Mouse (Mus musculus) G1E (cell line): ENCODE data around the gene Plin5. TPM values are rescaled to one million over a fixed set of nuclear protein-coding genes. Genes with fewer than 3 reads are reported as not detected.
"Not testable (repeated sequence)": the region's sequence is repeated elsewhere in the genome, so short reads cannot be mapped to it uniquely, and the experiment has no call there.

Source experiments
- ATAC-seq: 2 replicates; pipeline ENCODE4 v1.8.0; 2016; ENCODE audit warnings: mild to moderate bottlenecking; ENCODE audit not compliant: insufficient number of reproducible peaks, poor library complexity, low FRiP score, severe bottlenecking; ENCODE audit errors: extremely low read depth
- DNase-seq: peaks from one replicate; pipeline ENCODE4 v3.0.0; 2012; ENCODE audit warnings: low spot score
- H3K27me3 ChIP-seq: 2 replicates; pipeline ENCODE4 v1.6.1; 2012; ENCODE audit warnings: mild to moderate bottlenecking, low read length, inconsistent platforms; ENCODE audit not compliant: insufficient read depth
- H3K36me3 ChIP-seq: replicated peaks from 2 replicates; pipeline ENCODE3; 2012; ENCODE audit warnings: mild to moderate bottlenecking, inconsistent platforms
- H3K4me1 ChIP-seq: 2 replicates; pipeline ENCODE4 v1.6.1; 2012; ENCODE audit warnings: low read depth, low read length, inconsistent platforms, mixed read lengths; ENCODE audit not compliant: insufficient read depth
- H3K4me3 ChIP-seq: 2 replicates; pipeline ENCODE4 v1.5.1; 2012; ENCODE audit warnings: low read depth, mild to moderate bottlenecking, inconsistent platforms, low read length, moderate library complexity, mixed read lengths
- H3K9me3 ChIP-seq: replicated peaks from 2 replicates; pipeline ENCODE4 v1.6.1; 2012; ENCODE audit warnings: inconsistent platforms
- CTCF ChIP-seq: IDR thresholded peaks from 2 replicates; pipeline ENCODE4 v1.5.1; 2012; ENCODE audit warnings: low read depth, low read length, inconsistent platforms, mixed read lengths
- GATA1 ChIP-seq: IDR thresholded peaks from 2 replicates; pipeline ENCODE4 v1.6.1; 2012; ENCODE audit warnings: borderline replicate concordance, low read length, inconsistent platforms, mixed read lengths
- GATA2 ChIP-seq: IDR thresholded peaks from 2 replicates; pipeline ENCODE4 v1.6.1; 2012; ENCODE audit warnings: low read depth, low read length, inconsistent platforms, borderline replicate concordance
- POLR2AphosphoS5 ChIP-seq: IDR thresholded peaks from 2 replicates; pipeline ENCODE4 v1.6.1; 2012; ENCODE audit warnings: low read depth, low read length, inconsistent platforms; ENCODE audit not compliant: insufficient replicate concordance
- TAL1 ChIP-seq: conservative IDR thresholded peaks from 2 replicates; pipeline ENCODE4 v1.6.1; 2012; ENCODE audit warnings: low read depth, low read length, inconsistent platforms, mixed read lengths
- polyA plus RNA-seq: library from polyadenylated mRNA; stranded (reverse); fragments of >175 nt; gene quantifications from 2 replicates; pipeline ENCODE4 v1.2.3, GENCODE M21; 2012
- total RNA-seq, 2 experiments: library from RNA; stranded (forward) in 1 of 2; stranded (reverse) in 1 of 2; fragments of 200-1000 nt in 1 of 2; fragments of >200 nt in 1 of 2; fragmentation: Nextera tagmentation in 1 of 2; gene quantifications; 2 replicates each; pipeline ENCODE4 v1.2.3; 2014 to 2017

The Plin5 gene
- total and polyA plus RNA-seq, 3 experiments, result not detected

DNA sequence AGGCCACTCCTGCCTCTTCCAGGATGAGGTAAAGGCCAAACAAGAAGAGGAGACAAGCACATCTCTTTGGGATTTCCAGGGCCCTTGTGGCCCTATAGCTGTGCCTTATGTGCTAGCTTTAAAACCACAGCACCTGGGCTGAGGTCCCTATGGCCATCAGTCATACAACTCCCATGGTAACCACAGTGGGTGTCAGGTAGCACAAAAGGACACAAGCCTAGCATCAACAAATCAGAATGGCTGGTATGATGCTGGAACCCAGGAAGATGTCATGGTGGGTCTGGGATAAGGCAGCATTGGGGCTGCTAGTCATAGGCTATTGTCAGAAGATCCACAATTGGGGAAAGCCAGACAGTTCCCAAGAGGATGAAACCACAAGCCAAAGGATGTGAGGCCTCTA is 46.3 kb downstream of the Plin5 start:
- Histone ChIP-seq H3K4me1 (peaks cover 33% of the 10 kb centered on the region), H3K36me3 (peaks cover 77% of the 10 kb centered on the region), H3K9me3 (no peaks in the 10 kb centered on the region), H3K4me3 (no peak overlapping the region), H3K27me3 (no peaks in the 10 kb centered on the region)
- TF ChIP-seq GATA1 (no peak), TAL1 (no peak), GATA2 (no peak), CTCF (no peak), POLR2AphosphoS5 (no peak)
- ATAC-seq, result no peak
- DNase-seq, result no peak

DNA sequence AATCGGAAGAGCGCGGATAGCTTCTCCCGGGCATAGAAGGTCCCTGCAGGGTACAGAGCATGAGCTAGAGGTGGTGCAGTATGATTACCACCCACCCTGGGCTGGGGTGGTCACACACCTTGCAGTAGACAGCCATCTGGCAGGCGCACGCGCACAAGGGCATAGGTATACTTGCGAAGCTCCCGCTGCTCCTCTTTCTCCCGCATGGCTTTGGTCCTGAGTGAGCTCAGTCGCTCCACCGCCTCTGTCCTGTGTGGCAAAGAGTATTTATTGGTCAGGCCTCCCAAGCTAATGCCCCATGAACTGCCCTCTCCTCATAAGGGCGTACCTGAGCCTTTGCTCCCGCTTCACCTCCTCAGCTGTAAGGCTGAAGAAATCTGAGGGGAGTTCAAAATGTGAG is 48.3 kb downstream of the Plin5 start:
- Histone ChIP-seq H3K4me1 (peaks cover 28% of the 10 kb centered on the region), H3K36me3 (peaks cover 98% of the 10 kb centered on the region)
- DNase-seq, result no peak

GRCm38 (mm10) chr17:56066451-56066850 is 50.9 kb downstream of the Plin5 start:
- DNase-seq (no peak), ATAC-seq (no peak)
- H3K27me3 ChIP-seq, result no peaks in the 10 kb centered on the region
- peaks cover 14% of the 10 kb centered on the region for H3K4me1 ChIP-seq
- H3K9me3 ChIP-seq, result no peaks in the 10 kb centered on the region
- TF ChIP-seq POLR2AphosphoS5 (no peak), CTCF (no peak), GATA1 (no peak), GATA2 (no peak), TAL1 (no peak)
- H3K4me3 ChIP-seq, result no peak overlapping the region
- peaks cover 100% of the 10 kb centered on the region for H3K36me3 ChIP-seq

More for the DNA sequence above, 48.3 kb downstream of the Plin5 start:
- no peaks in the 10 kb centered on the region for H3K27me3 ChIP-seq
- no peak for ATAC-seq
- H3K9me3 ChIP-seq, result no peaks in the 10 kb centered on the region
- no peak overlapping the region; the same call in 1 of the 2 replicates for H3K4me3 ChIP-seq
- TF ChIP-seq GATA2, result no peak
- 0 out of 2 replicates have a peak, but pooled peaks have one; percentile 4 for TF ChIP-seq POLR2AphosphoS5

GRCm38 (mm10) chr17:56065715-56066114 is 51.7 kb downstream of the Plin5 start:
- not testable (repeated sequence) for ATAC-seq, H3K27me3 ChIP-seq, DNase-seq, H3K9me3 ChIP-seq, H3K4me3 ChIP-seq
- Histone ChIP-seq H3K36me3 (peaks cover 100% of the 10 kb centered on the region), H3K4me1 (peaks cover 14% of the 10 kb centered on the region)

DNA sequence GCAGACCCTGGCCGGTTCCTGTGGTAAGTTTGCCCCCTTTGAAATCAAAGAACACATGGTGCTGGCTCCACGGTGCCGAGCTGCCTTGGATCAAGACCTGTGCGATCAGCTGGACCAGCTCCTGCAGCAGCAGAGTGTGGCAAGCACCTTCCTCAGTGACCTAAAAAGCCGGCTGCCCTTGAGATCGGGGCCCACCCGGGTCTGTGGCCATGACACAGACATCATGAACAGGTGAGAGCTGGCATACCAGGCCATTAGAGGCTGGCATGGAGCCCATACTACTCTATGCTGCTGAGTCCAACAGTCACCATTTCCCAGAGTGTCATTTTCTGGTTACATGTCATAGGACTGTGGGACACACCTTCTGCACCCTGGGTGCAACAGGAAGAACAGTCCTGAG is 55.3 kb downstream of the Plin5 start:
- Histone ChIP-seq H3K4me1 (peaks cover 11% of the 10 kb centered on the region), H3K27me3 (no peaks in the 10 kb centered on the region), H3K9me3 (no peaks in the 10 kb centered on the region), H3K4me3 (no peak overlapping the region), H3K36me3 (peaks cover 100% of the 10 kb centered on the region)
- TF ChIP-seq GATA2 (no peak), CTCF (no peak), POLR2AphosphoS5 (no peak), GATA1 (no peak), TAL1 (no peak)
- no peak for ATAC-seq
- DNase-seq, result no peak

Other genes with a start within 250 kb of the Plin5 start
Only the 20 nearest of the 25 such genes appear.
- gene Zfp119b, start 168.1 kb downstream of the Plin5 start, total RNA-seq (2014; fragmentation: Nextera tagmentation), result 2.2 and 4.2 TPM in 2 replicates
- gene Zfp119b, start 168.1 kb downstream of the Plin5 start, total RNA-seq (2017), result 7.8 and 10.0 TPM in 2 replicates
- 0.22 and 0.39 TPM in 2 replicates for gene Zfp119b, start 168.1 kb downstream of the Plin5 start, polyA plus RNA-seq
- gene Ebi3, start 165.0 kb downstream of the Plin5 start, total RNA-seq (2014; fragmentation: Nextera tagmentation), result 0.63 and 0.98 TPM in 2 replicates
- gene Ebi3, start 165.0 kb downstream of the Plin5 start, total RNA-seq (2017), result 1.6 and 2.0 TPM in 2 replicates
- gene Ebi3, start 165.0 kb downstream of the Plin5 start, polyA plus RNA-seq, result 2.5 and 2.6 TPM in 2 replicates
- gene Yju2, start 158.5 kb downstream of the Plin5 start, total RNA-seq (2014; fragmentation: Nextera tagmentation), result 8.3 and 12.6 TPM in 2 replicates
- gene Yju2, start 158.5 kb downstream of the Plin5 start, total RNA-seq (2017), result 16.7 and 18.1 TPM in 2 replicates
- gene Yju2, start 158.5 kb downstream of the Plin5 start, polyA plus RNA-seq, result 27.8 and 33.5 TPM in 2 replicates
- not detected in 2 replicates for gene Shd, start 147.1 kb downstream of the Plin5 start, total RNA-seq (2014; fragmentation: Nextera tagmentation)
- 0.58 TPM in 1 of 2 replicates, not detected in the other for gene Shd, start 147.1 kb downstream of the Plin5 start, total RNA-seq (2017)
- gene Shd, start 147.1 kb downstream of the Plin5 start, polyA plus RNA-seq, result 0.33 and 0.59 TPM in 2 replicates
- gene Fsd1, start 131.1 kb downstream of the Plin5 start, total RNA-seq (2014; fragmentation: Nextera tagmentation), result not detected in 2 replicates
- gene Fsd1, start 131.1 kb downstream of the Plin5 start, total RNA-seq (2017), result 0.27 TPM in 1 of 2 replicates, not detected in the other
- not detected in 2 replicates for gene Fsd1, start 131.1 kb downstream of the Plin5 start, polyA plus RNA-seq
- not detected in 2 replicates for gene Stap2, start 112.0 kb downstream of the Plin5 start, total RNA-seq (2014; fragmentation: Nextera tagmentation)
- gene Stap2, start 112.0 kb downstream of the Plin5 start, total RNA-seq (2017), result 0.27 and 0.29 TPM in 2 replicates
- not detected in 2 replicates for gene Stap2, start 112.0 kb downstream of the Plin5 start, polyA plus RNA-seq
- 11.2 and 25.4 TPM in 2 replicates for gene Mpnd, start 111.9 kb downstream of the Plin5 start, total RNA-seq (2014; fragmentation: Nextera tagmentation)
- 39.1 and 43.9 TPM in 2 replicates for gene Mpnd, start 111.9 kb downstream of the Plin5 start, total RNA-seq (2017)
- gene Mpnd, start 111.9 kb downstream of the Plin5 start, polyA plus RNA-seq, result 46.2 and 48.5 TPM in 2 replicates
- 21.6 and 24.3 TPM in 2 replicates for gene Sh3gl1, start 81.0 kb downstream of the Plin5 start, total RNA-seq (2014; fragmentation: Nextera tagmentation)
- 28.5 and 30.1 TPM in 2 replicates for gene Sh3gl1, start 81.0 kb downstream of the Plin5 start, total RNA-seq (2017)
- 64.2 and 74.6 TPM in 2 replicates for gene Sh3gl1, start 81.0 kb downstream of the Plin5 start, polyA plus RNA-seq
- 31.2 and 32.9 TPM in 2 replicates for gene Chaf1a, start 77.2 kb downstream of the Plin5 start, total RNA-seq (2014; fragmentation: Nextera tagmentation)
- gene Chaf1a, start 77.2 kb downstream of the Plin5 start, total RNA-seq (2017), result 29.0 and 31.3 TPM in 2 replicates
- 84.1 and 143 TPM in 2 replicates for gene Chaf1a, start 77.2 kb downstream of the Plin5 start, polyA plus RNA-seq
- 9.0 and 9.3 TPM in 2 replicates for gene Ubxn6, start 42.6 kb downstream of the Plin5 start, total RNA-seq (2014; fragmentation: Nextera tagmentation)
- 17.1 and 19.1 TPM in 2 replicates for gene Ubxn6, start 42.6 kb downstream of the Plin5 start, total RNA-seq (2017)
- 21.2 and 21.4 TPM in 2 replicates for gene Ubxn6, start 42.6 kb downstream of the Plin5 start, polyA plus RNA-seq
- gene Hdgfl2, start 38.0 kb downstream of the Plin5 start, total RNA-seq (2014; fragmentation: Nextera tagmentation), result 31.1 and 37.6 TPM in 2 replicates
- 73.3 and 76.0 TPM in 2 replicates for gene Hdgfl2, start 38.0 kb downstream of the Plin5 start, total RNA-seq (2017)
- gene Hdgfl2, start 38.0 kb downstream of the Plin5 start, polyA plus RNA-seq, result 174 and 201 TPM in 2 replicates
- not detected in 2 replicates for gene Plin4, start 7.8 kb downstream of the Plin5 start, total RNA-seq (2014; fragmentation: Nextera tagmentation)
- 0.05 and 0.06 TPM in 2 replicates for gene Plin4, start 7.8 kb downstream of the Plin5 start, total RNA-seq (2017)
- not detected in 2 replicates for gene Plin4, start 7.8 kb downstream of the Plin5 start, polyA plus RNA-seq
- gene Lrg1, start 4.4 kb upstream of the Plin5 start, total RNA-seq (2014; fragmentation: Nextera tagmentation), result not detected in 2 replicates
- not detected in 2 replicates for gene Lrg1, start 4.4 kb upstream of the Plin5 start, total RNA-seq (2017)
- 0.04 TPM in 1 of 2 replicates, not detected in the other for gene Lrg1, start 4.4 kb upstream of the Plin5 start, polyA plus RNA-seq
- gene Sema6b, start 22.7 kb upstream of the Plin5 start, total RNA-seq (2014; fragmentation: Nextera tagmentation), result 2.7 and 4.0 TPM in 2 replicates
- gene Sema6b, start 22.7 kb upstream of the Plin5 start, total RNA-seq (2017), result 3.4 and 3.6 TPM in 2 replicates
- gene Sema6b, start 22.7 kb upstream of the Plin5 start, polyA plus RNA-seq, result 14.1 and 16.1 TPM in 2 replicates
- gene Tnfaip8l1, start 44.9 kb upstream of the Plin5 start, total RNA-seq (2014; fragmentation: Nextera tagmentation), result 2.0 and 2.1 TPM in 2 replicates
- 2.8 and 3.2 TPM in 2 replicates for gene Tnfaip8l1, start 44.9 kb upstream of the Plin5 start, total RNA-seq (2017)
- gene Tnfaip8l1, start 44.9 kb upstream of the Plin5 start, polyA plus RNA-seq, result 1.0 and 1.1 TPM in 2 replicates
- 19.9 and 22.0 TPM in 2 replicates for gene Mydgf, start 66.3 kb upstream of the Plin5 start, total RNA-seq (2014; fragmentation: Nextera tagmentation)
- 32.3 and 36.2 TPM in 2 replicates for gene Mydgf, start 66.3 kb upstream of the Plin5 start, total RNA-seq (2017)
- 27.3 and 36.6 TPM in 2 replicates for gene Mydgf, start 66.3 kb upstream of the Plin5 start, polyA plus RNA-seq
- gene Dpp9, start 101.3 kb upstream of the Plin5 start, total RNA-seq (2014; fragmentation: Nextera tagmentation), result 22.4 and 26.8 TPM in 2 replicates
- 13.0 and 14.4 TPM in 2 replicates for gene Dpp9, start 101.3 kb upstream of the Plin5 start, total RNA-seq (2017)
- gene Dpp9, start 101.3 kb upstream of the Plin5 start, polyA plus RNA-seq, result 61.8 and 62.4 TPM in 2 replicates
- 14.4 and 16.5 TPM in 2 replicates for gene Fem1a, start 139.2 kb upstream of the Plin5 start, total RNA-seq (2014; fragmentation: Nextera tagmentation)
- 17.8 and 18.9 TPM in 2 replicates for gene Fem1a, start 139.2 kb upstream of the Plin5 start, total RNA-seq (2017)
- 20.1 and 20.7 TPM in 2 replicates for gene Fem1a, start 139.2 kb upstream of the Plin5 start, polyA plus RNA-seq
- gene Ticam1, start 159.2 kb upstream of the Plin5 start, total RNA-seq (2014; fragmentation: Nextera tagmentation), result 15.2 and 16.2 TPM in 2 replicates
- 4.9 and 5.7 TPM in 2 replicates for gene Ticam1, start 159.2 kb upstream of the Plin5 start, total RNA-seq (2017)
- 7.4 and 8.1 TPM in 2 replicates for gene Ticam1, start 159.2 kb upstream of the Plin5 start, polyA plus RNA-seq
- gene Plin3, start 175.3 kb upstream of the Plin5 start, total RNA-seq (2014; fragmentation: Nextera tagmentation), result 8.1 and 12.3 TPM in 2 replicates
- gene Plin3, start 175.3 kb upstream of the Plin5 start, total RNA-seq (2017), result 55.9 and 64.1 TPM in 2 replicates
- 12.2 and 12.7 TPM in 2 replicates for gene Plin3, start 175.3 kb upstream of the Plin5 start, polyA plus RNA-seq